Mouse (Mus musculus) thymus, adult 2 months (tissue): ENCODE measurements around the gene Gm6588.

ENCODE experiments used
- CTCF ChIP-seq: fragments of 200-500 bp; IDR thresholded peaks from 2 replicates; pipeline ENCODE4 v1.5.1; 2012; ENCODE audit warnings: mild to moderate bottlenecking, control low read depth, low read length, moderate library complexity, borderline replicate concordance; ENCODE audit not compliant: control insufficient read depth, poor library complexity, insufficient read depth; ENCODE audit errors: extremely low read depth
- POLR2A ChIP-seq: fragments of 200-500 bp; IDR thresholded peaks from 2 replicates; pipeline ENCODE4 v1.6.1; 2012; ENCODE audit warnings: mild to moderate bottlenecking, low read length, control low read depth, moderate library complexity; ENCODE audit not compliant: control insufficient read depth, poor library complexity, insufficient read depth; ENCODE audit errors: extremely low read depth

DNA sequence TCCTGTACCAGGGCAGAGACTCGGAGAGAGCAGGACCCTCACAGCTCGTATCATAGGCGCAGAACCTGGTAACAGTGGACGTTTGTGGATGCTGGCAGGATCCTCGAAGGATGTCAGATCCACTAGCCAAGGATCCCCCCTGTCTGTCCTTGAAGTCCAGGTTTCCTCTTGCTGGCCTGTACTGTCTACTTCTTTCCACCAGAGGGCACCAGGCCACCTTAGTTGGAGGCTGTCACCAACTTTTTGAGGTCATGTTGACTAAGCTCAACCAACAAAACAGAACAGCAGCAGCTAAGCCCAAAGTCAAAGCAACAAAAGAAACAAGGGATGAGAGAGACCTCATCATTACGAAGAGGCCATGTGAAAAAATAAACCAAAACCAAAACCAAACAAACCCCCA is 20.9 kb downstream of the Gm6588 start:
- TF ChIP-seq POLR2A (no peak), CTCF (no peak)
